Mouse (Mus musculus): ENCODE data around the gene Setdb1. TPM values are rescaled to one million over a fixed set of nuclear protein-coding genes. Genes with fewer than 3 reads are reported as not detected.

The Setdb1 gene
- polyA plus RNA-seq, 1 experiment from 2014 or later: 50.4 TPM

- Histone ChIP-seq H3K9me3 (ENCODE audit: control insufficient read depth, low read length) (no peaks in the 10 kb centered on the region), H3K4me2 (ENCODE audit: low read depth, low read length) (no peak overlapping the region), H3K9ac (replicated peaks; ENCODE audit: low read depth, low read length) (no peak overlapping the region), H3K4me1 (ENCODE audit: control insufficient read depth, insufficient read depth, low read length) (no peaks in the 10 kb centered on the region), H3K36me3 (ENCODE audit: control insufficient read depth, insufficient read depth, low read length) (peaks cover 73% of the 10 kb centered on the region), H3K4me3 (ENCODE audit: low read depth, low read length) (no peak overlapping the region), H3K27ac (ENCODE audit: low read depth, low read length) (no peak overlapping the region), H3K27me3 (ENCODE audit: control insufficient read depth, insufficient read depth, low read length) (no peaks in the 10 kb centered on the region)
- WGBS: 98% methylated on average over 3 of the region's 3 CpGs
- ATAC-seq (ENCODE audit: low read depth): no peak
Observed at GRCm38 (mm10) chr3:95323429-95323828, 33.6 kb downstream of the Setdb1 start.

GRCm38 (mm10) chr3:95319701-95320625, 37.0 kb downstream of the Setdb1 start:
- WGBS: 78% methylated on average over 12 of the region's 12 CpGs
- Histone ChIP-seq H3K4me3 (ENCODE audit: low read depth, low read length) (no peak overlapping the region), H3K9me3 (ENCODE audit: control insufficient read depth, low read length) (no peaks in the 10 kb centered on the region), H3K4me2 (ENCODE audit: low read depth, low read length) (no peak overlapping the region), H3K9ac (replicated peaks; ENCODE audit: low read depth, low read length) (no peak overlapping the region), H3K27me3 (ENCODE audit: control insufficient read depth, insufficient read depth, low read length) (no peaks in the 10 kb centered on the region), H3K36me3 (ENCODE audit: control insufficient read depth, insufficient read depth, low read length) (peaks cover 43% of the 10 kb centered on the region), H3K4me1 (ENCODE audit: control insufficient read depth, insufficient read depth, low read length) (peaks cover 12% of the 10 kb centered on the region; the same call in 1 of the 2 replicates), H3K27ac (ENCODE audit: low read depth, low read length) (no peak overlapping the region)
- no peak for ATAC-seq (ENCODE audit: low read depth)

GRCm38 (mm10) chr3:95319110-95319509, 37.9 kb downstream of the Setdb1 start:
- H3K36me3 ChIP-seq (ENCODE audit: control insufficient read depth, insufficient read depth, low read length): peaks cover 35% of the 10 kb centered on the region
- no peaks in the 10 kb centered on the region for H3K9me3 ChIP-seq (ENCODE audit: control insufficient read depth, low read length)
- H3K4me1 ChIP-seq (ENCODE audit: control insufficient read depth, insufficient read depth, low read length): peaks cover 12% of the 10 kb centered on the region; the same call in 1 of the 2 replicates
- ATAC-seq (ENCODE audit: low read depth): no peak
- no peak overlapping the region for H3K4me2 ChIP-seq (ENCODE audit: low read depth, low read length)
- no peaks in the 10 kb centered on the region for H3K27me3 ChIP-seq (ENCODE audit: control insufficient read depth, insufficient read depth, low read length)
- WGBS: 64% methylated on average over 2 of the region's 2 CpGs
- no peak overlapping the region for H3K27ac ChIP-seq (ENCODE audit: low read depth, low read length)
- no peak overlapping the region for H3K9ac ChIP-seq (replicated peaks; ENCODE audit: low read depth, low read length)
- H3K4me3 ChIP-seq (ENCODE audit: low read depth, low read length): no peak overlapping the region

- Histone ChIP-seq H3K4me3 (ENCODE audit: low read depth, low read length) (no peak overlapping the region), H3K27me3 (ENCODE audit: control insufficient read depth, insufficient read depth, low read length) (no peaks in the 10 kb centered on the region), H3K4me1 (ENCODE audit: control insufficient read depth, insufficient read depth, low read length) (peaks cover 12% of the 10 kb centered on the region; the same call in 1 of the 2 replicates), H3K4me2 (ENCODE audit: low read depth, low read length) (no peak overlapping the region), H3K27ac (ENCODE audit: low read depth, low read length) (no peak overlapping the region), H3K9me3 (ENCODE audit: control insufficient read depth, low read length) (no peaks in the 10 kb centered on the region), H3K9ac (replicated peaks; ENCODE audit: low read depth, low read length) (no peak overlapping the region), H3K36me3 (ENCODE audit: control insufficient read depth, insufficient read depth, low read length) (peaks cover 29% of the 10 kb centered on the region)
- WGBS: 44% methylated on average over 6 of the region's 6 CpGs
- no peak for ATAC-seq (ENCODE audit: low read depth)
Observed at GRCm38 (mm10) chr3:95318548-95318947, 38.5 kb downstream of the Setdb1 start.

GRCm38 (mm10) chr3:95317414-95318080, 39.5 kb downstream of the Setdb1 start:
- Histone ChIP-seq H3K4me2 (ENCODE audit: low read depth, low read length) (no peak overlapping the region), H3K9me3 (ENCODE audit: control insufficient read depth, low read length) (no peaks in the 10 kb centered on the region), H3K36me3 (ENCODE audit: control insufficient read depth, insufficient read depth, low read length) (peaks cover 24% of the 10 kb centered on the region), H3K27me3 (ENCODE audit: control insufficient read depth, insufficient read depth, low read length) (no peaks in the 10 kb centered on the region), H3K4me3 (ENCODE audit: low read depth, low read length) (no peak overlapping the region), H3K4me1 (ENCODE audit: control insufficient read depth, insufficient read depth, low read length) (peaks cover 12% of the 10 kb centered on the region; the same call in 1 of the 2 replicates), H3K27ac (ENCODE audit: low read depth, low read length) (no peak overlapping the region), H3K9ac (replicated peaks; ENCODE audit: low read depth, low read length) (no peak overlapping the region)
- ATAC-seq (ENCODE audit: low read depth): peak; percentile 29; the same call in 1 of the 2 replicates
- WGBS: 27% methylated on average over 12 of the region's 12 CpGs

- no peak for ATAC-seq (ENCODE audit: low read depth)
- Histone ChIP-seq H3K9ac (replicated peaks; ENCODE audit: low read depth, low read length) (peak overlapping the region; percentile 99), H3K4me3 (ENCODE audit: low read depth, low read length) (peak overlapping the region; percentile 90), H3K27me3 (ENCODE audit: control insufficient read depth, insufficient read depth, low read length) (no peaks in the 10 kb centered on the region), H3K9me3 (ENCODE audit: control insufficient read depth, low read length) (no peaks in the 10 kb centered on the region), H3K4me2 (ENCODE audit: low read depth, low read length) (peak overlapping the region; percentile 43), H3K4me1 (ENCODE audit: control insufficient read depth, insufficient read depth, low read length) (peaks cover 12% of the 10 kb centered on the region; the same call in 1 of the 2 replicates), H3K27ac (ENCODE audit: low read depth, low read length) (peak overlapping the region; percentile 85), H3K36me3 (ENCODE audit: control insufficient read depth, insufficient read depth, low read length) (peaks cover 8% of the 10 kb centered on the region)
- 15% methylated on average over 9 of the region's 9 CpGs for whole genome bisulfite sequencing
Observed at GRCm38 (mm10) chr3:95315844-95316550, 41.0 kb downstream of the Setdb1 start.

GRCm38 (mm10) chr3:95315094-95315843, 41.7 kb downstream of the Setdb1 start:
- Histone ChIP-seq H3K27ac (ENCODE audit: low read depth, low read length) (peak overlapping the region; percentile 85), H3K9ac (replicated peaks; ENCODE audit: low read depth, low read length) (peak overlapping the region; percentile 99), H3K4me2 (ENCODE audit: low read depth, low read length) (peak overlapping the region; percentile 43), H3K9me3 (ENCODE audit: control insufficient read depth, low read length) (no peaks in the 10 kb centered on the region), H3K27me3 (ENCODE audit: control insufficient read depth, insufficient read depth, low read length) (no peaks in the 10 kb centered on the region), H3K4me1 (ENCODE audit: control insufficient read depth, insufficient read depth, low read length) (peaks cover 12% of the 10 kb centered on the region; the same call in 1 of the 2 replicates), H3K4me3 (ENCODE audit: low read depth, low read length) (peak overlapping the region; percentile 90), H3K36me3 (ENCODE audit: control insufficient read depth, insufficient read depth, low read length) (peaks cover 3% of the 10 kb centered on the region)
- WGBS: under 1% methylated on average over 66 of the region's 71 CpGs
- ATAC-seq (ENCODE audit: low read depth): peak; percentile 91

- 2% methylated on average over 26 of the region's 27 CpGs for WGBS
- ATAC-seq (ENCODE audit: low read depth): peak; percentile 39; the same call in 1 of the 2 replicates
- H3K4me2 ChIP-seq (ENCODE audit: low read depth, low read length): peak within 1 kb of the TSS; percentile 43
- peak within 1 kb of the TSS; percentile 85 for H3K27ac ChIP-seq (ENCODE audit: low read depth, low read length)
- H3K9me3 ChIP-seq (ENCODE audit: control insufficient read depth, low read length): no peaks in the 10 kb centered on the region
- peak within 1 kb of the TSS; percentile 90 for H3K4me3 ChIP-seq (ENCODE audit: low read depth, low read length)
- no peaks in the 10 kb centered on the region for H3K36me3 ChIP-seq (ENCODE audit: control insufficient read depth, insufficient read depth, low read length)
- H3K9ac ChIP-seq (replicated peaks; ENCODE audit: low read depth, low read length): peak within 1 kb of the TSS; percentile 99
- peaks cover 12% of the 10 kb centered on the region; the same call in 1 of the 2 replicates for H3K4me1 ChIP-seq (ENCODE audit: control insufficient read depth, insufficient read depth, low read length)
- no peaks in the 10 kb centered on the region for H3K27me3 ChIP-seq (ENCODE audit: control insufficient read depth, insufficient read depth, low read length)
Observed at GRCm38 (mm10) chr3:95314486-95315093, 42.4 kb downstream of the Setdb1 start, which contains the start of gene Cers2. Cers2 (plus strand) TSS chr3:95314791.

Measured in neural tube, embryonic 14.5 days (tissue).